Mouse (Mus musculus): ENCODE measurements around the gene Rnase4.

Gene Rnase4

DNA sequence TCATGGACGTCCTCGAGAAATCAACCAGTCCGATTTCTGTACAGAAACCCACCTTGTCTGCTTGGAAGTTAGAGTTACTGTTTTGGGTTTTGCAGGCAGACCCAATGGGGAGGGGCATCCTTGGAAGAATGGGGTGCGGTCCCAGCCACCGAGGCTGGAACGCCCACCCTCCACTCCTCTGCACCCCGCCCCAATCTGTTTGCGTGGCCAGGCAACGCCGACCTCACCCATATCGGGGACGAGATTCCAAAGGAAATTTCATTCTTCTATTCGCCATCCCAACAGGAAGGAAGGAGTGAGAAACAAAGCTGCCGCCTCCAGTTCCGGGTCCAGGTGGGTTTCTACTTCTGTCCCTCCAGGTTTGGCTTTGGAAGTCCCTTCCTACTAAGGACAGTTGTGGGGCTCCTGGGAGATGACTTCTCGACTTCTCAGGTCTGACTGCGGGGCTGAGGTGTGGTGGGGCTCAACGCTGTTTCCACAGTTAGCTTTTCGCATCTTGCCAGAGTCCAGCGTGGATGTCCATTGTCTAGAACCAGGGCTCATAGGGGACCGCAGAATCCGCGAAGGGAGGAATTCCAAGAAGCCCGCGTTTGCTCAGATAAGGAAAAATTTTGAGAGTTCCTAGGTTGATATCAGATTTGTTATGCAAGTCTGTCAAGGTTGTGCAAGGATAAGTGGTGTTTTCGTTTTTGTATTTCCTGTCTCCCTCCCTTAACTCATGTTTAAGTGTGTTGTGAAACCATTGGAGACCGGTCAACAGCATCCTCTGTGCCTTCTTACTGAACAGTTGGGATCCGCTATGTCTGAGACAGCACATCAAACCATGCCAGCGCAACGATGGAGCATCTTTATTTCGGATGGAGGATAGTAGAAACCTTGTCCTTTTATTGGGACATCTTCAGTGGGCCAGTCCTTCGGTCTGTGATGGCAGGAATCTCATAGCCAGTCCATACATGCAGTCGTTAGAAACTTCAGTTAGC, at the start of gene Rnase4, which contains the start of gene Ang:
Gene Rnase4 (plus strand): TSS at position 157 of the 980 bp plus-strand sequence.
Gene Ang (plus strand): TSS at position 230 of the 980 bp plus-strand sequence.
- DNase-seq (ENCODE audit: low read depth in 1 of 2, low spot score in 2 of 2): peak in 1 of 2 experiments; percentile 14

DNA sequence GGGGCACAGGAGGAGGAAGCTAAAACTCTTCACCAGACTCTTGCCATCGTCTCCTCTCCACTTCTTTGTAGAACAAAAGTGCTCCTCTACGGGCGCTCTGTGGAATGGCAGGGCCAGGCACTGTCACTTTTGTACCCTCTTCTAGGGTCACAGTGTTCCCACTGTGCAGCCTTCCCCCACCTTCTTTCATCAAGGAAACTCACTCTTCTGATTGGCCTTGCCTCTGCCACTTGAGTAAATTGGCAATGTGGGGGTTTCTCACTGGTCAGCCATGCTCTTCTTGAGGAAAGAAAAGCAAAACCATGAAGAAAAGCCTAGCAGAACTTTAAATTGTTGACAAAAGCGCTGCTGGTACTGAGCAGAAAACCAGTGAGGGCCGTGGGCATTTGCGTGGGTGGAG, 49.1 kb upstream of the Rnase4 start, which contains the start of gene Rnase9:
Gene Rnase9 (minus strand): TSS at position 101 of the 400 bp plus-strand sequence.
- no peak for DNase-seq (ENCODE audit: low read depth in 1 of 2, low spot score in 2 of 2)

DNA sequence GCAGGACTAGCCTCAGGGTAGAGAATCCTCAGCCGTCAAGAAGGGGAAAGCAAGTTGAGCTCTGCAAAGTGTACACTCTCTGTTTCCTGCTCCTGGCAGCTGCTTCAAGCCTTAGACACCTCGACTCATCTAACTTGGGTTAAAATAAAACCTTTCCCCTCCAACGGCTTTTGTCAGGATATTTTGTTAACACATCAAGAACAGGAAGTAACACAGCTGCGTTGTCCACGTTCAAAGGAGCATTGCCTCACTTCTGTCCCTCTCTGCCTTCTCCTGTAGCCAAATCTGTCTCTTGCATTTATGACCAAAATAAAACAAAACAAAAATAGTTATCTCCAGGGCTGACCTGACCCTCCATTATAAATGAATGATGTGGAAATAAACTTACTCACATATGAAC, 43.0 kb upstream of the Rnase4 start:
- no peak for DNase-seq (ENCODE audit: low read depth in 1 of 2, low spot score in 2 of 2)

DNA sequence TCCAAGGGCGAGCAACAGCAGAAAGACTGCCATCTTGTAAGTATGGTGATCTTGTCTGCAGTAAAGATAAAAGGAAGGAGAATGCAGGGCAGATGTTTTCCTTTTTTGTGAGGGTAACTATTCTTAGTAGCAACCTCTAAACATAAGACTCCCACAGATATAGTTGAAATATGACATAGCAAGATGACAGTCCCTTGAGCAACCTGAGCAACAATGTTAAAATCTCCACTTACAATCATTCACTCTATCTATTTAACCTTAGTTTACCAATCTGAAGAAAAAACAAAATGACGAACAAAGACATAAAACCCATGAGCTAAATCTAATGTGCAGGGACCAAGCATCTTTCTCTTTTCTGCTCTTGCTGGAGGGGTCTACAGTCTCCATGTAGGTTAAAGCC, 40.8 kb upstream of the Rnase4 start, which contains the start of gene Rnase11:
Gene Rnase11 (minus strand): TSS at position 101 of the 400 bp plus-strand sequence.
- DNase-seq (ENCODE audit: low read depth in 1 of 2, low spot score in 2 of 2): no peak

DNA sequence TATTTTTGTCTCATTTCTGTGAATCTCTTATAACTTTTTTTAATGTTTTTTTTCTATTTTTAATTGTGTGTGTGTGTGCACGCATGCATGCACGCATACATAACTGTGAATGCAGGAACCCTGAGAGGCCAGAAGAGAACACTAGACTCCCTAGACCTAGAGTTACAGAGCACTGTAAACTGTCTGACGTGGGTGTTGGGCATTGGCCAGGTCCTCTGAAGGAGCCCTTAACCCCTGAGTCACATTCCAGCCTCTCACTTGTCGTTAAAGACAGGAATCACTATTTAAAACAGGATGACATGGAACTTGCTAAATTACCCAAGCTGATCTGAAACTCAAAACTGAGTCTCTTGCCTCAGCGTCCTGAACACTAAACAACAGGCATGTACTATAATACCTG, 38.9 kb upstream of the Rnase4 start:
- no peak for DNase-seq (ENCODE audit: low read depth in 1 of 2, low spot score in 2 of 2)

DNA sequence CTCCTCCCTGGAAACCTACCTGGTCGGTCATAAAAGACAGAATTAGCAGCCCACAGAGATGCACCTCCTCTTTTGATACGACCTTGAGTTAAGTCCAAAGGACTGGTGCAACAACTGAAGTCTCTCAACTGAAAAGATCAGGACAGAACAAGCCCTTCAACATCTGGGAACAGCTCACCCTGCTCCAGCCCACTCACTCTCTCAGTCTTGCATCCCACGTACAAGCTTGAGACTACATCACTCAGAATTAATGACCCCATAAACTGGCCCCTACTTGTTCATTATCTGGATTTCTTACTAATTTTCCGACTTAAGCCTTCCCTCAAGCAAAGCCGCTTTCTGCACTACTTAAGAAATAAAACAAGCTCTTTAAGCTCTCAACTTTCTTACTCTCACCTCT, 37.7 kb upstream of the Rnase4 start:
- no peak for DNase-seq (ENCODE audit: low read depth in 1 of 2, low spot score in 2 of 2)

DNA sequence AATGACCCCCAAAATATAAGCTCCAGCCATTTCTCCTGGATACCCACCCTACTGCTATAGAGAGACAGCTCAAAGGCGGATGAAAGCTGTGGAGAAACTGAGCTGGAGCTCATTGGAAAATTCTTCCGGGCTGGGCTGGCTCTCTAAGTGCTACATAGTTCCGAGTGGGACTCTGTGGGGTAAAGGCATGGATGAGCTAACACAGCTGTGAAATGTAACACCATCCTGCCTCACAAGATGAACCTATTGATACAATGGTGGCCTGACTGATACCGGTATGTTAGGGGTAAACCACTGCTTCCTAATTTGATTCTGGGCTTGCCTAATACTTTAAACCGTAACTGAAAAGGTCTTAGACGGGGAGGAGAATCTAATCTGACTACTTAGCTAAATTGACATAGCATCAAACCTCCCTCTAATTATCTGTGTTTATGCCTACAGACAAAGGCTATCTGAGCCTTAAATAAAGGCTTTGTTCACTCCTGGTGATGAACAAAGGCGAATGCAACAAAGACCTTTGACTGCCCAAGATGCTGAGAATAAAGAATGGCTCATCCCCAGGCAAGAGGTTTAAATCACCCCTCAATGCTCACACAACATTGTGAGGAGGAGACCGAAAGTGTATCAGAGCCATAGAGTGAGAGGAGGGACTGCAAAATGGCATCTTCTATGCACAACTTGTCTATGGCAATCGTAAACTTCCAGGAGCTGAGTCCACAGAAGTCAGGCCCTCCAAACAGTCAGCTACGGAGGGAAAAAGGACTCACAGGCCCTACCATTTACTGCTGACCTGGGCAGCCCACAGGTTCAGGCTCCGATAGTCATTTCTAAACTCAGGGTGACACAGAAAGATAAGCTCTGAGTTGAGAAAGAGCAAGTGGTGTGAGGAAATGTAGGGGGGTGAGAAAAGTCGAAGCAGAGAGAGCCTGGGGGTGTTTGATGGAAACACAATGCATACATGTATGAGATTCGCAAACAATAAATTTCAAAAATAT, 36.3 kb upstream of the Rnase4 start:
- no peak for DNase-seq (ENCODE audit: low read depth in 1 of 2, low spot score in 2 of 2)

DNA sequence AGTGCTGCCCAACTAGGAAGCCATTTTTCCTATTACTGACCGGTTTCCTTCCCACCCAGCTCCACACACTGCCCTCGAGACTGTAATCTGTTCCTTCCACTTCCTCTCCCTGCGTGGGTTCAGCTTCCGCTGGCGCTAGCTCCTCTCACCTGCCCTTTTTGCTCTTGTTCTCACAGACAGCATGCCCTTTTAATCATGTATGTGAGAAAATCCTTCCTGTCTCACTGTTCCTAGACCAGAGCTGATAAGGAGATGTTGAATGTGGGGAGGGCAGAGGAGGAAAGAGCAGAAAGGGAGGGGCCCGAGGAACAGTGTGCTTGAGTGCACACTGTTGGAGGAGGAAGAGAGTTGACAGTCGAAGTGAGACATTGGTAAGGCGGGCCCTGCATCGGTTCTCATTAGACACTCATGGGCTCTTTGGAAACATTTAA, 33.5 kb upstream of the Rnase4 start, which contains the start of gene Rnase12:
Gene Rnase12 (minus strand): TSS at position 261 of the 431 bp plus-strand sequence.
- DNase-seq (ENCODE audit: low read depth in 1 of 2, low spot score in 2 of 2): no peak

DNA sequence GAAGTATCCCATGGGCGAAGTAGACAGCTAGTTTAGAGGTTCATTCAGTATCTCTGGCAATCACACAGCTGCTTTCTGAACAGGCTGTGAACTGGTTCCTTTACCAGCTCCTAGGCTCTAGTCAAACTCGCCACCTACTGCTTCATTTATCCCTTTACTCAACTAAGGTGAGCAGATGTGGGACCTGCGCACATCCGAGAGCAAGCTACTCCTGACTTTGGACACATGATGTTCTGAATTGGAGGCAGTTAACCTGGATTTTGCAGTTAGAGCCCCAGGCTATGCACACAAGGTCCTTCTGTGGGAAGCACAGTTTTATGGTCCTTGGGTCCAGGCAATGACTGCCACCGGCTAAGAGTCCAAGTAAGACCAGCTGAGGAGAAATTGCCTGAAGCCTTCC, 30.1 kb upstream of the Rnase4 start:
- DNase-seq (ENCODE audit: low read depth in 1 of 2, low spot score in 2 of 2): no peak

DNA sequence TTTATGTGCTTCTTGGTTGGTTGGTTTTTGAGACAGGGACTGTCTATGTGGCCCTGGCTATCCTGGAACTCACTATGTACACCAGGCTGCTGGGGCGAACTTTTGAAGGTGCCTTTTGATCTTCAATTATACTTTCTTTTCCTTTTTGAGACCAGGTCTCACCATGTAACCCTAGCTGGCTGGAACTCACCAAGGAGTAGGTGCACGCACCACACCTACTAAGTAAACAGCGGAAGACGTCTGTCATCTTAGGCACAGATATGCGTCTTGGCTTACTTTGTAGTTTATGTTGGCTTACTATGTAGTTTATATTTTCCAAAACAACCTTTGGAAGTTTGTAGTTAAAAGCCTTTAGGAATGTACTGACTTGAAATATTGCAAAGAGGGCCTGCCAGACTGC, 21.9 kb upstream of the Rnase4 start:
- no peak for DNase-seq (ENCODE audit: low read depth in 1 of 2, low spot score in 2 of 2)

DNA sequence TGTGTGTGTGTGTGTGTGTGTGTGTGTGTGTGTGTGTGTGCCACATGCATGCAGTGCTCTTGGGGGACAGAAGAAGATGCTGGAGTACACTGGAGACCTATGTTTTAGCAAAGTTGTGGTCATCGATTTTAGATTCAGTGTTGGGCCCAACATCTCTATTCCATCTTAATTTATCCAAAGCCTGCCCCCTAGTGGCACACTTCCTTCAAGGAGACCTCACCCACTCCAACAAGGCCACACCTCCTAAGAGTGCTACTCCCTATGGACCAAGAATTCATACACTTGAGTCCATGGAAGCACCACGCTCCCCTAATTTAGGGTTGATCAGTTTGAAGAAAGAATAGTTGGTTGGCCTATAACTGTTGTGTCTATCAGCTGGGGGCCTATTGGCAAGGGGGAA, 21.3 kb upstream of the Rnase4 start:
- DNase-seq (ENCODE audit: low read depth in 1 of 2, low spot score in 2 of 2): no peak

DNA sequence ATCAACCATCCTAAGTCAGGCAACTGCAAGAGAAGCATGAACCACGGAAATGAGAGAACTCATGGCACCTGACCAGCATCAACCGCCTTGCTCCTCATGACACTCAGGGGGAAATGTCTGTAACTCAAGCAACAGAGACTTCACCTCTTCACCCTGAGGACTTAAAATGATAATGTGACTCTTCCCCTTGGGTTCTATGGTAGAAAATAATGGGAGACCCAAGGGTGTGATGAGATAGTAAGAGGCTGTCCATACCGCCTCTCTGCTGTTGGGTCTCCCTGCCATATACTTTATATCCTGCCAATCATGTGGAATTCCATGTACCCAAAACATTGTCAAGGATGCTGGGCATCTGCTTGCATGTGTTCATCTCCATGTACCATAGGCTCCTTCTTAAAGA, 16.5 kb upstream of the Rnase4 start, which contains the start of gene Olfr750:
Gene Olfr750 (minus strand): TSS at position 101 of the 400 bp plus-strand sequence.
- DNase-seq (ENCODE audit: low read depth in 1 of 2, low spot score in 2 of 2): no peak

DNA sequence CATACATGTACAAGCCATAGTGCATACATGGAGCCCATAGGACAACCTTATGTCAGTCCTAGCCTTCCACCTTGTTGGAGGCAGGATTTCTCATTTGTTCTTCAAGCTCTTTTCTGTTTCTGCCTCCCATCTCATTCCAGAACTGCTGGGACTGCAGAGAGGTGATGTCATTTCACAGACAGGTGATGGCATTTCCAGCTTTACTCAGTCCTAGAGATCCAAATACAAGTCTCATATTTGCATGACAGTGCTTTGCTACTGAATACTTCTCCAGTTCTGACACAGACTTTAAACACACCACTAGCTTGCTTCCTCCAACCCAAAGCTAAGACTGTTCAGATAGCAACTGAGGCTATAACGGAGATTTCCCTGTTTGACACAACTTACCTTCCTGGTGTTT, 11.7 kb upstream of the Rnase4 start:
- no peak for DNase-seq (ENCODE audit: low read depth in 1 of 2, low spot score in 2 of 2)

DNA sequence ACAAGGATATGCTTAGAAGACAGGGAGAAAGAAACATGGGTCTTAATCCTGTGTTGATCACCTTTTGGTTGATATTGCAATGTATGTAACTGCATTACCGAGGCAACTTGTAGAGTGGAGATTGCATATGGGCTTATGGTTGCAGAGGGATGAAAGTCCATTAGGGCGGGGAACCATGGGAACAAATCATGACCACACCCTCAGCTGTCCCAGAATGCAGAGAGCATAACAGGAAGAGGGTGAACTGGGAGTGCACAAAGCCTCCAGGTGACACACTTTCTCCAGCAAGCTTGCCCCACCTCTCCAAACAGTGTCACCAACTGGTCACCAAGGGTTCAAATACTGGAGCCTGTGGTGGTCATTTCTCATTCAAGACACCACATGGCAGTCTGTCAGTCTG, 9.8 kb upstream of the Rnase4 start:
- no peak for DNase-seq (ENCODE audit: low read depth in 1 of 2, low spot score in 2 of 2)

DNA sequence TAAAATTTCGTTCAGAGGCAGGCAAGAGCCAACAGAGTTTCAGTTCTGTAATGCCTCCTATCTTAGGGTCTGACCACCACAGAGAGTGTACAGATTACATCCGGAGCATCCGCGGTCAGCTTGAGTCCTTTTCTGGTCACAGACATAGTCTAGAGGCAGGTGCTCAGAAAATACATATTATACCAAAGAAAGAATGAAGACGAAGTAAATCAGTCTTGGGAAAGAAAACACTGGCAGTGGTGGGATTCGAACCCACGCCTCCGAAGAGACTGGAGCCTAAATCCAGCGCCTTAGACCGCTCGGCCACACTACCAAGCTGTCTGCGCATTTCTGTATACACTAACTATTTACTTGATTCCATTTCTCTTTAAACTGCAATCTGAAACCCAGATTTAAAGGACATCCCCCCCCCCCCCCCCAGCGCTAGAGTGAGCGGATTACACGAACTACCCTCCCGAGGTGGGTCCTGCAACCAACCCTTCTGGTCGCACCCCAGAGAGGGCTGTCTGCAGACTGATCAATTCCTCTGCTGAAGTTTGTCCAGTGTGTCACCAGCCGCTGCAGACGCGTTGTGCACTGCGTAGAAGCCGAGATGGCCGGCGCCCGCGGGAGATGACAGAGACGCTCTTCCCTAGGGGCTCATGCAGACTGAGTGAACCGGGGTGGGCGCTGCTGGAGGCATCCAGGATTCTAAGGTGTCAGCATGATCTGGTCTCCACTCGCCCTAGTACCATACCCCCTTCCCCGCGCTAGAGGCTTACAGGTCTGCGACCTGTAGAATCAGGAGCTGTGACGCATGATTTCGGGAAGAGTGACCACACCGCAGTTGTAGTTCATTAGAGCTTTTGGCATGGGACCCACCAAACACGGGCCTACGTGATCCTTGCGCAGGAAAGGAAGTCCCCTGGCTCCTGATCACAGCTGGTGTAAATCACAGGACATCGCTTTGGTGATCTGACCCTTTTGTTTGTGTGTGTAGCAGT, 8.0 kb upstream of the Rnase4 start:
- DNase-seq (ENCODE audit: low read depth in 1 of 2, low spot score in 2 of 2): peak in 1 of 2 experiments; percentile 51

DNA sequence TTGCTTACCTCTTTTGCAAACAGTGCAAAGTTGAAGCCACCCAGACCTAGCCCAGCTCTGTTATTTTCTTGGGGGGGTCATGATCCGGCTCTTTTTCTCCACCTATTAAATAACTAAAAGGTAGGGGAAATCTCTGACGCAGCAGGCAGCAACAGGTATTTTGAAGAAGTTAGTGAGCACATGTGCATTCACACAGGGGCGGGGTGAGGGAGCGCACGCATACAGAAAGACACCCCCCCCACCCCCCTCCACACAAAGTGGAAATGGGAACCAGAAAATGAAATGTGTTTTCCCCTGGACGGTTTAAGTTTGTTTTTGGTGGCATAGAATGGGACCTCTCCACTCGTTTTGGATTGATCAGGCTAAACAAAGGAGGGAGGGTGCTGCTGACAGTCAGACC, 7.1 kb upstream of the Rnase4 start:
- DNase-seq (ENCODE audit: low read depth in 1 of 2, low spot score in 2 of 2): no peak

DNA sequence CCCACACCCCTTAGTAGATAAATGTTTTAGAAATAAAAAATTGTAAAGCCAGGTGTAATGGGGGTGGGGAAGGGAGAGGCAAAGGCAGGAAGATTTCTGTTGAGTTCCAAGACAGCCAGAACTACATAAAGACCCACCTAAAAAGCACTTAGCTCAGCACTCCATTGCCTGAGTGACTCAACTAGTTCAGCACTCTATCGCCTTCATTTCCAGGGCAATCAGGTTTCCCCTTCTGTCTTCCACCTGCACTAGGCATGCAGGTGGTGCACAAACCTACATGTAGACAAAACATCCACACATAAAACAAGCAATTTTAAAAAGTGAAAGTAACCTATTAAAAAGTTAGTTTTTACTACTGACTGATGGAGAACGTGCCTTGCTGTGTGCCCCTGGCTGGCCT, 5.8 kb upstream of the Rnase4 start:
- no peak for DNase-seq (ENCODE audit: low read depth in 1 of 2, low spot score in 2 of 2)

DNA sequence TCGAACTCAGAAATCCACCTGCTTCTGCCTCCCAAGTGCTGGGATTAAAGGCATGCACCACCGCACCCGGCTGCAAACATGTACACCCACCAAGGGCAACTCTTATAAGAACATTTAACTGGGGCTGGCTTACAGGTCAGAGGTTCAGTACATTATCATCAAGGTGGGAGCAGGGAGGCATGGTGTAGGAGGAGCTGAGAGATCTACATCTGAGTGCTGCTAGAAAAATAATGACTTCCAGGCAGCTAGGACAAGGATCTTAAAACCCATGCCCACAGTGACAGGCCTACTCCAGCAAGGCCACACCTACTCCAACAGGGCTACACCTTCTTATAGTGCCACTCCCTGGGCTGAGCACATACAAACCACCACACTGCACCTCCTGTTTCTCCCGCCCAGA, 5.0 kb upstream of the Rnase4 start:
- no peak for DNase-seq (ENCODE audit: low read depth in 1 of 2, low spot score in 2 of 2)

DNA sequence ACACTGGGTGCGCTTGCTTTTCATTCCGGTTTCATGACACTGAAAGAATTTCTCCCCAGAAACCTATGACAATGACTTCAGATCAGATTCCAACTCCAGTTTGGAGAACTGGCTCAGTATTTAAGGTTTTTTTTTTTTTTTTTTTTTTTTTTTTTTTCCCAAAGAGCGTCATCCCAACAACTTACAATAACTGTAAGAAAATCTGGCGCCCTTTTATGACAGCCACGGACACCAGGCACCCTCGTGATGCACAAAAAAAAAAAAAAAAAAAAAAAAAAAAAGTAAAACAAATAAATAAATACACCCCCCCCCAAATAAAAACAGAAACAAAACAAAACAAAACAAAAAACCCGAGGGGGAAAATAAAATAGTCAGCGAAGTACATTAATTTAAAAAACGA, 3.1 kb upstream of the Rnase4 start:
- DNase-seq (ENCODE audit: low read depth in 1 of 2, low spot score in 2 of 2): no peak

Measured in monocyte, adult 2 months (primary cell).